Mouse (Mus musculus) forebrain, embryonic 11.5 days (tissue): ENCODE data around the gene 4930578G10Rik. TPM values are rescaled to one million over a fixed set of nuclear protein-coding genes. Genes with fewer than 3 reads are reported as not detected.
"Not testable (repeated sequence)": the region's sequence is repeated elsewhere in the genome, so short reads cannot be mapped to it uniquely, and the experiment has no call there.

Experiments
- ATAC-seq: fragments of 200-750 bp; cut with Nextera tagmentation; replicated peaks from 2 replicates; pipeline ENCODE4 v1.8.0; 2017; ENCODE audit warnings: moderate TSS enrichment; ENCODE audit not compliant: low FRiP score
- DNase-seq: peaks from one replicate; pipeline ENCODE4 v3.0.0-alpha.2; 2017; ENCODE audit warnings: low spot score
- H3K27ac ChIP-seq: fragments of 300-500 bp; sonication (generic); 2 replicates; pipeline ENCODE4 v1.5.1; 2014; ENCODE audit warnings: low read depth, low read length
- H3K27me3 ChIP-seq: fragments of 300-500 bp; sonication (generic); 2 replicates; pipeline ENCODE4 v1.6.1; 2014; ENCODE audit warnings: mild to moderate bottlenecking, low read length, mixed read lengths; ENCODE audit not compliant: control insufficient read depth, insufficient read depth
- H3K36me3 ChIP-seq: fragments of 300-500 bp; sonication (generic); 2 replicates; pipeline ENCODE4 v1.6.1; 2014; ENCODE audit warnings: mild to moderate bottlenecking, low read length, moderate library complexity, mixed read lengths; ENCODE audit not compliant: control insufficient read depth, insufficient read depth
- H3K4me1 ChIP-seq: fragments of 300-500 bp; sonication (generic); replicated peaks from 2 replicates; pipeline ENCODE4 v1.6.1; 2014; ENCODE audit warnings: low read length, mixed read lengths; ENCODE audit not compliant: control insufficient read depth, insufficient read depth
- H3K4me2 ChIP-seq: fragments of 300-500 bp; sonication (generic); 2 replicates; pipeline ENCODE4 v1.6.1; 2014; ENCODE audit warnings: low read depth, mild to moderate bottlenecking, low read length, moderate library complexity, mixed read lengths; ENCODE audit not compliant: severe bottlenecking
- H3K4me3 ChIP-seq: fragments of 300-500 bp; sonication (generic); 2 replicates; pipeline ENCODE4 v1.5.1; 2014; ENCODE audit warnings: low read depth, low read length
- H3K9ac ChIP-seq: fragments of 300-500 bp; sonication (generic); 2 replicates; pipeline ENCODE4 v1.6.1; 2014; ENCODE audit warnings: low read length
- H3K9me3 ChIP-seq: fragments of 300-500 bp; sonication (generic); 2 replicates; pipeline ENCODE4 v1.6.1; 2016; ENCODE audit warnings: low read length, mixed read lengths; ENCODE audit not compliant: control insufficient read depth
- WGBS: fragments of 180-500 bp; shearing (Covaris S2); extraction: QIAGEN DNeasy Blood & Tissue Kit; methylation state at CpG from one replicate; pipeline ENCODE4 v1.1.7; 2014; 5-methylcytosine and 5-hydroxymethylcytosine counted together
- polyA plus RNA-seq: library from polyadenylated mRNA; unstranded; fragments of >200 nt; fragmentation: Nextera tagmentation; extraction: Ambion mirVana; gene quantifications from 2 replicates; pipeline ENCODE4 v1.2.1, GENCODE M21; 2014

4930578G10Rik gene
- 0.96 and 1.8 TPM in 2 replicates for polyA plus RNA-seq

GRCm38 (mm10) chr4:42735245-42735644 is at the start of gene 4930578G10Rik:
Gene 4930578G10Rik (plus strand): TSS chr4:42735545.
- WGBS, result no CpG with 5 or more reads among the region's 13 CpGs
- H3K9me3 ChIP-seq, H3K36me3 ChIP-seq: not testable (repeated sequence)

GRCm38 (mm10) chr4:42756477-42756876 is 21.1 kb downstream of the 4930578G10Rik start, which contains the start of gene Ccl19:
Gene Ccl19 (minus strand): TSS chr4:42756577.
- not testable (repeated sequence) for H3K9me3 ChIP-seq, H3K27ac ChIP-seq, H3K36me3 ChIP-seq, H3K4me3 ChIP-seq, DNase-seq, ATAC-seq, H3K9ac ChIP-seq, H3K4me2 ChIP-seq, H3K4me1 ChIP-seq, H3K27me3 ChIP-seq
- no CpG with 5 or more reads among the region's 6 CpGs for WGBS

More at GRCm38 (mm10) chr4:42735245-42735644, at the start of gene 4930578G10Rik:
- not testable (repeated sequence) for H3K27ac ChIP-seq, ATAC-seq, H3K4me3 ChIP-seq, H3K4me2 ChIP-seq, H3K27me3 ChIP-seq, H3K4me1 ChIP-seq, H3K9ac ChIP-seq, DNase-seq

GRCm38 (mm10) chr4:42773893-42774292 is 38.5 kb downstream of the 4930578G10Rik start, which contains the start of gene Ccl21a:
Gene Ccl21a (minus strand): TSS chr4:42773993.
- not testable (repeated sequence) for H3K4me3 ChIP-seq, ATAC-seq, H3K27me3 ChIP-seq, H3K4me1 ChIP-seq, H3K36me3 ChIP-seq, H3K27ac ChIP-seq, H3K9ac ChIP-seq, DNase-seq, H3K4me2 ChIP-seq, H3K9me3 ChIP-seq
- no CpG with 5 or more reads among the region's 5 CpGs for WGBS

- WGBS, result no CpG with 5 or more reads among the region's 1 CpGs
- not testable (repeated sequence) for H3K4me2 ChIP-seq, ATAC-seq, H3K9me3 ChIP-seq, DNase-seq, H3K36me3 ChIP-seq, H3K27ac ChIP-seq, H3K27me3 ChIP-seq, H3K9ac ChIP-seq, H3K4me1 ChIP-seq, H3K4me3 ChIP-seq
These were observed 118.4 kb downstream of the 4930578G10Rik start, which contains the start of gene Fam205a1 for GRCm38 (mm10) chr4:42853788-42854187. Gene Fam205a1 (minus strand): TSS chr4:42853888.

- not testable (repeated sequence) for ATAC-seq, DNase-seq, H3K9ac ChIP-seq, H3K9me3 ChIP-seq, H3K4me1 ChIP-seq, H3K27me3 ChIP-seq, H3K36me3 ChIP-seq, H3K4me3 ChIP-seq, H3K4me2 ChIP-seq, H3K27ac ChIP-seq
- WGBS, result 83% methylated on average over 1 of the region's 1 CpGs
These were observed 121.3 kb downstream of the 4930578G10Rik start, which contains the start of gene Gm12394 for GRCm38 (mm10) chr4:42856671-42857070. Gene Gm12394 (minus strand): TSS chr4:42856771.

- not testable (repeated sequence) for DNase-seq, ATAC-seq, H3K27ac ChIP-seq, H3K4me2 ChIP-seq, H3K36me3 ChIP-seq, H3K9me3 ChIP-seq, H3K4me1 ChIP-seq, H3K9ac ChIP-seq, H3K27me3 ChIP-seq, H3K4me3 ChIP-seq
- 86% methylated on average over 9 of the region's 9 CpGs for WGBS
These were observed 125.1 kb downstream of the 4930578G10Rik start for GRCm38 (mm10) chr4:42860483-42860882.

- not testable (repeated sequence) for DNase-seq, H3K27ac ChIP-seq, H3K4me1 ChIP-seq, H3K36me3 ChIP-seq, H3K9ac ChIP-seq, ATAC-seq, H3K9me3 ChIP-seq, H3K27me3 ChIP-seq, H3K4me2 ChIP-seq, H3K4me3 ChIP-seq
- 78% methylated on average over 5 of the region's 5 CpGs for WGBS
These were observed 128.1 kb downstream of the 4930578G10Rik start for GRCm38 (mm10) chr4:42863487-42863886.

GRCm38 (mm10) chr4:42867390-42867789 is 132.0 kb downstream of the 4930578G10Rik start:
- Histone ChIP-seq H3K9me3 (no peaks in the 10 kb centered on the region), H3K4me3 (no peak overlapping the region), H3K4me1 (no peaks in the 10 kb centered on the region), H3K9ac (no peak overlapping the region), H3K36me3 (no peaks in the 10 kb centered on the region), H3K27me3 (no peaks in the 10 kb centered on the region), H3K4me2 (no peak overlapping the region), H3K27ac (no peak overlapping the region)
- ATAC-seq, result no peak
- WGBS, result 82% methylated on average over 3 of the region's 3 CpGs
- no peak for DNase-seq

- no peak overlapping the region for H3K4me3 ChIP-seq
- ATAC-seq (no peak), DNase-seq (no peak)
- 85% methylated on average over 5 of the region's 5 CpGs for WGBS
- no peak overlapping the region for H3K9ac ChIP-seq
- H3K4me2 ChIP-seq, result no peak overlapping the region
- H3K4me1 ChIP-seq, result no peaks in the 10 kb centered on the region
- no peak overlapping the region for H3K27ac ChIP-seq
- no peaks in the 10 kb centered on the region for H3K36me3 ChIP-seq
- H3K9me3 ChIP-seq, result no peaks in the 10 kb centered on the region
- H3K27me3 ChIP-seq, result no peaks in the 10 kb centered on the region
These were observed 132.8 kb downstream of the 4930578G10Rik start for GRCm38 (mm10) chr4:42868193-42868592.
